Mouse (Mus musculus): ENCODE measurements at regions not wholly inside any gene's neighbourhood (a gene's known extent, or its start where the extent isn't known, plus 50 kb on each side); places are given as distances from the start of the nearest gene placed in this dataset.

- TF ChIP-seq CTCF (IDR thresholded peaks at IDR 0.05; ENCODE audit: low read depth) (no peak), EP300 (IDR thresholded peaks at IDR 0.05; ENCODE audit: low read depth) (no peak)
These were observed 210.9 kb upstream of the Zfp770 start for GRCm38 (mm10) chr2:114411940-114412715.

Data from liver, postnatal 0 days (tissue).